Mouse (Mus musculus) ES-Bruce4 (cell line): ENCODE data around the gene Fndc7.

Experiments used
- CTCF ChIP-seq: IDR thresholded peaks from one replicate; pipeline ENCODE4 v1.8.1; 2011; ENCODE audit warnings: low read depth, low read length
- EP300 ChIP-seq: IDR thresholded peaks from 2 replicates; pipeline ENCODE4 v1.6.1; 2011; ENCODE audit warnings: low read depth, low read length; ENCODE audit not compliant: insufficient read depth

GRCm38 (mm10) chr3:108830493-108830892 lies 59.3 kb downstream of the Fndc7 start:
- TF ChIP-seq CTCF (no peak), EP300 (no peak)
